Mouse (Mus musculus): Measurements from ENCODE around the gene Dcaf12.

The Dcaf12 gene

DNA sequence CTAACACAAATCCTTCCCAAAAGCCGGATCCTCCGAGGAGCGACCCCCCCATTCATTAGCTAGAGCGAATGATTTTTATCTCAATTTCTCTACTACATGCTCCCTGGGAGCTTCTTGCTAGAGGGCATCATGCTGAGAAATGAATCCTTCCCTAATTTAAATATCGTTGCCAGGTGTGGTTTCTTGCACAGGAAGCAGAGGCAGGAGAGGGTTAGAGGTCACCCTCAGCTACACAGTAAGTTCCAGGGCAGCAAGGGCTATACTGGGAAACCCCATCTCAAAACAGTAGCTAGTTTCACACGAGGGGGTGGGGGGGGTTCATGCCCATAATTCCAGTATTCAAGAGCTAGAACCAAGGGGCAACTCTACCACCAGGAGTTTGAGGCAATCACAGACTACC, 7.3 kb downstream of the Dcaf12 start:
- no peak for DNase-seq

DNA sequence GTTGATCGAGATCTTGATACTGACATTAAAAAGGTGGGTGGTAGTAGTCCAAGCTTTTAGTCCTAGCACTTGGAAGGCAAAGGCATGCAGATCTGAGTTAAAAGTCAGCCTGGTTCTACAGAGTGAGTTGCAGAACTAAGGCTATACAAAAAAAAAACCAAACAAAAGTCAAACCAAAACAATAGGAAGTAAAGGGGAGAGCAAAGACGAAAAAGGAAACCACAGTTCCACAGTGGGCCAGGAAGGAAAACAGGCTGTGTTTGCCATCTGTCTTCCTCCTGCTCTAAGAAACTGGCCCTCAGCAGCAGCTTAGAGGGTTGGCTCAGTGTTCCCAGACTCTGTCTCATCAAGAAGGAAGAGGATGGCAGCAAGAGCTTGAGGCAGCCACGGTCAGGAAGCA, 10.4 kb downstream of the Dcaf12 start:
- peak in 1 of 2 experiments; percentile 27 for DNase-seq

DNA sequence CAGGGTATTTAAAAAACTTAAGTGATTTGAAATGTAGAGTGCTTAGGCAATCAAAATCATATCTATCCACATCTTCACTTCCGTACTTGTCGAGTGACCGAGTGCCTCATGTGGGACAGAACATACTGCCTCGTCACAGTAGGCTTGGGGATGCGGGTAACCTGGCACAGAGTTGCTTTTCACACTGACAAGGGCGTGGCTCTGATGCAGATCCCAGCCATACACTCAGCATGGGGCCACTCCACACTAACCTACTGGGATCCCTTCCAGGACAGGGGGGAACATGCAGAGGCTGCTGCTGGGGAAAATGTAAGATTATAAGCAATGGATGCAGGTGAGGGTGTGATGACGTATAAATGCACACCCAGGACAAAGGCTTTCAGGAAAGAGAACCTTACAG, 11.0 kb downstream of the Dcaf12 start:
- DNase-seq: peak; percentile 15 to 29

DNA sequence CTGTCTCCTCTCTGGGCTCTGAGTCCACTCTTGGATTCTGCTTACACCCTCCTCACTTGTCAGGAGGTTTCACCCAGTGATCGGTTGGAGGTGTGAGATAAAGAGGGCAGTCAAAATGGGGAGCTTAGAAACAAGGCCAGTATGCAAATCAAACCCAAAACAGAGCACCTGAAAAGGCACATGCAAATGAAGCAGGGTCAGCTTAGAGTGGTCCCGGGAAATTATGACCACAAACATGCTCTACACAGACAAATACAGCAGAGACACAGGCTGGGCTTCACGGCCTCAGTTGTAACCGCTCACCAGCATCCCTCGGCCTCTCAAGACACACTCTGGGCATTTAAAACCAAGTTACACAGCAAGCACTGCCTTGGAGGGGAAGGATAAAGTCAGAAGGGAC, 15.7 kb downstream of the Dcaf12 start:
- DNase-seq: no peak

DNA sequence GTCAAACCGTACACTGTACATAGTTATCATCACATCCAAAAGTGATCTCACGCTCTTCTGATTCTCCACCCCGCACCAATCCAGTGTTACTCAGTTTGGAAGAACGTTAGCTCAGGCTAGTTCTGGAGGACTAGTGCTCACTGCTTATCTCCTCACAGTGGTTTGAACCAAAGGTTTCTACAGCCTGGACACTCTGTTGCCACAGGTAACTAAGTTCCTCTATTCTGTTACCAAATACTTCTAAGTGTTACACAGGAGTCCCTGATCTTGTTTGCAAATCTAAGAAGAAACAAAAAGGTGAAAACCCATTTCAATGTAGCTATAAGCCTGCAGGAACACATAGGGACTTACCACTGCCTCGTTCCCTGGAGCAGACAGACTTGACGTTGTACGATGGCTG, 18.7 kb downstream of the Dcaf12 start:
- no peak for DNase-seq

DNA sequence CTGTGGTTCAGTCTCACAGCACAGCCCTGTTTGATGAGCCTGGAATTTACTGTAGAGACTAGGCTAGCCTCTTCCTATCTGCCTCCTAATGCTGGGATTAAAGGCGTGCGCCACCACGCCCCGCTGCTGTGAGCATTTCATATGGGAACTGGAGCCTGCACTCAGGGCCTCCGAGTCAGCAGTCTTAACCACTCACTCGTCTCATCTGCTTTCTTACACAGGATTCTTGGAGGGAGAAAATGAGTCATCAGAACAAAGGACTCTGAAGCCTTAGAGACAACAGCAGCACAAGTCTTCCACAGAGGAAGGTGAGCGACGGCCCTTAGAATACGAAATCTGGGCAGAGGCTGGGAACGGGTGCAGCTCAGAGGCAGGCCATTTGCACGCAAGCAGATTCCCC, 19.2 kb downstream of the Dcaf12 start:
- no peak for DNase-seq

DNA sequence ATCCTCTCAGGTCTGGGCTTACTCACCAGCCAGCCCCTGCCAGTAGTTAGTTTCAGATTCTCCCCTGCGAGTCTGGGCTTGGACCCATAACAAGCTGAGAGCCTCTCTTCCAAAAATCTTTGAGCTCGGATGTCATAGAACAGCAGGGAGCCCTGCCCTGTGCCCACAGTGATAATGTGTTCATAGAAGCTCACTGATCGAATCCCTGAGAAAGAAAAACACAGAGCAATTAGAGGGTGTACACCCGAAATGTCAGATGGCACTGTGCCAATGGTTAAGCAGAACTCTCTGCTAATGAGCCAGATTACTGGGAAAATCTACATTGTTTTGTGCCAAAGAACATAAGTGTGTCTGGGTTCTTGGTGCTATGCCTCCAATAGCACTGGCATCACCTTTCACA, 20.8 kb downstream of the Dcaf12 start:
- peak in 1 of 2 experiments; percentile 16 for DNase-seq

DNA sequence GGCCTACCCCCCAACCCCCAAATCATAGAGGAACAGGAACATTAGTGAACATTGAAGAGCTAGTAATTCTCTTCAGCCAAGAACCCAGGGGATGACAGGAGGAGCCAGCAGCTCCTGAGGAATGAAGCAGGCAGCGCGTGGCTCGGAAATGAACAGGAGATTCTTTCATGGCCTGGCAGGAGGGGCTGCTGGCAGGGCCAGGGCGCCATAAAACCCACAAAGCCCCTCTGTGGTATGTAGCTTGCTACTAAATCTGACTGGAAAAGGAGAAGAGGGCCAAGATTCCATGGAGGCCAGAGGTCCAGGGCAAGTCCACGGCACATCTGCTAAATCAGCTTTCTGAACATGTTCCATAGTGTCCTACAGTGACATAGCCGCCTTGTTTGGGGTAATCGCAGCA, 24.9 kb downstream of the Dcaf12 start:
- DNase-seq: no peak

DNA sequence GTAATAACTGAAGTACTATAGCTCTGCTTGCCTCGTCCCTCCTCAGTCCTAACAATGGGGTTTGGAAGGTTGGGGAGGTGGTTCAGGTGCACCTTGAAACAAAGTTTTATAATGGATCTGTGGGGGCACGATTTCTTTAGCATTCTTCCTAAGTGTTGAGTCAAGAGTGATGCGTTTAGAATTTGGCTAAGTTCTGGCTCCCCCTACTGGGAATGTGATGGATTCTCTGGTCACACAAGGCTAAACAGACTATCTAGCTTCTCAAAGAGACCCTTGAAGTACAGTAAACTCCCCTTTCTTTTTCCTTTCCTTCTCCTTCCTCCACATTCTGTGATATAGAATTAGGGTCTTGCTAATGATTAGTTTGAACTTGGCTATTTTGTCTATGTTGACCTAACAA, 28.3 kb downstream of the Dcaf12 start:
- DNase-seq: peak; percentile 9 to 15

DNA sequence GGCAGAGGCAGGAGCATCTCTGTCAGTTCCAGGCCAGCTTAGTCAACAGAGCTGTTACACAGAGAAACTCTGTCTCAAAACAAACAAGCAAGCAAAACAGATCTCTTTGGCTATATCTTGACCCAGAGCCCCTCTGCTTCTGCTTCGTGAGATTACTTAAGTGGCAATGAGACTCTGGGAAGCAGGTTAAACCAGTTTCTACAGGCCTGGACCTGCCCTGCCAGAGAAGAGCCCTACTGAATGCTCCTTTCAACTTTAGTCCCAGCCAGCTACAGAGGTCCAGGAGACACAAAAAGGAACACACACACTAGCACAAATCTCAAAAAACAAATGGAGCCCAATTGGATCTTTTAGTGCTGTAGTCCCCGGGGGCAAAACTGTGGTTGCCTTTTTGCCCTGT, 30.6 kb downstream of the Dcaf12 start:
- DNase-seq: no peak

DNA sequence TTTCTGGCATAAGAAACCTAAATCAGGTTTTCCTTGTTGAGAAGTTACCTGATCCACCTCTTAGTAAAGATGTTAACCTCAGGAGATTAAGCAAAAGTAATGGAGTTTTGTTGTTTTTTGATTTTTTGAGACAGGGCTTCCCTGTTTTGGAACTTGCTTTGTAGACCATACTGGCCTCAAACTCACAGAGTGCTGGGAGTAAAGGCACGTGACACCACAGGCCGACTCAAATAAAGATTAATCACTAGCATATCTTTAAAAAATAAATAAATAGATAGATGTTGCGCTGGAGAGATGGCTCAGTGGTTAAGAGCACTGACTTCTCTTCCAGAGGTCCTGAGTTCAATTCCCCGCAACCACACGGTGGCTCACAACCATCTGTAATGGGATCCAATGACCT, 38.8 kb downstream of the Dcaf12 start:
- DNase-seq: no peak

DNA sequence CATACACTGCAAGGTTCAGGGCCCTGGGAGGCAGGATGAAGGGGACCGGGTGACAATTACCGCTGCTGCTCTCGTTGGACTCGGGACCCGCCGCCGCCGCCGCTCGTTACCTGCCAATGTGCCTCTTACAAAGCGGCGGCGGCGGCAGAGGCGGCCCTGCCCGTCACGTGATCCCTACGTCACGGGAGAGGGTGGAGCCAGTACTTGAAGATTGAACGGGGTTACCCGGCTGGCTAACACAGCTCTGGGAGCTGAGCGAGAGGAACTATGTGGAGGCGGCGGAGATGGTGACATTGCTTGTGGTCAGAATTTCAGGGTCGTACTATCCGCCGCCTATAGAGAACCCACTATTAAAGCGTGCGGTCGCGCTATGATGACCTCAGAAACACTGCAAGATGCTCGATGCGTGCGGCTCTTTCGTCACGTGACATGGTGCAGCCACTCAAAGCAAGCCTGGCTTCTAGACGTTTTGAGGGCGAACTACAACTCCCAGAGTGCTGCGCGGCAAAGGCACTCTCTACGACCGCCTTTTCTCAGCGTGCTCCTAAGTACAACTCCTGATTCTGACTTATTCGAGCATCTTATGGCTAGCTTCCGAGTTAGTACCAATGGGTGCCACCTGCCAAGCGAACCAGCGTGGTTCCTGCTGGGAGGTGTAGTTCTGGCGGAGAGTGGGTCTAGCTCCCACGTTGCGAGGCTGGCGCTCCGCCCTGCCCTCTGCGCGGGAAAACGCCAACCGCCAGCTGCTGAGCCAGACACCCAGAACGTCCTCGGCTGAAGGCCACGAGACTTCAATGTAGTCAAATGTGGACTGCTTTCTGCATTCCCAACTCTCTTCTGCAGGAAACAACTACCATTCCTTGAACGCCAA, 39.5 kb downstream of the Dcaf12 start, which contains the start of gene Ubap2:
Gene Ubap2, minus strand, starts transcription at position 165 of the 871 bp plus-strand sequence.
- DNase-seq: peak; percentile 96 to 99

DNA sequence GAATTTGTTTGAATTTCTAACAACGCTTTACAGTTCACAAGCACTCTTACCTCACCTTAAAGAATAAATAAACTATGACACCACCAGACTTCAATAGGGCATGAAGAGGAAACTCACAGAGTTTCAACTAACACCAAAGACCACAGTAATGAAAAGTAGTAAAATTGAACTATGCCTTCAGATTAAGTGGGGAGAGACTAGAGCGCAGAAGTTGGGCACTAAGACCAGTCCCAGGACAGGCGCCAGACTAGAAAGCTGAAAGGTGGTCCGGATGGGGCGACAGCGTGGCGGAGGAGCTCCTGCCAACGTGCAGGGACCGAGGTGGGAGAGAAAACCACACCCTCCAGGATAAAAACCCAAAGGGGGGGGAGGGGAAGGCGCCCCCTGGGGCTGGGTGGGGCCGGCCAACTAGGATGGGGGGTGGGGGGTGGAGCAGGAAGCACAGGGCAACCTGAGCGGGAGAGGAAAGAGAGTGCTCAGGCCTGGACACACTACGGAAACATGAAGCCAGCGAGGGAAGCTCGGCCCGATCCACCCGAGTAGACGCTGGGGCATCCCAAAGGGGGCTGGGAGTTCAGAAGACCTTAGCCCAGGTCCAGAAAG, 40.2 kb downstream of the Dcaf12 start:
- DNase-seq: peak; percentile 27 to 45

DNA sequence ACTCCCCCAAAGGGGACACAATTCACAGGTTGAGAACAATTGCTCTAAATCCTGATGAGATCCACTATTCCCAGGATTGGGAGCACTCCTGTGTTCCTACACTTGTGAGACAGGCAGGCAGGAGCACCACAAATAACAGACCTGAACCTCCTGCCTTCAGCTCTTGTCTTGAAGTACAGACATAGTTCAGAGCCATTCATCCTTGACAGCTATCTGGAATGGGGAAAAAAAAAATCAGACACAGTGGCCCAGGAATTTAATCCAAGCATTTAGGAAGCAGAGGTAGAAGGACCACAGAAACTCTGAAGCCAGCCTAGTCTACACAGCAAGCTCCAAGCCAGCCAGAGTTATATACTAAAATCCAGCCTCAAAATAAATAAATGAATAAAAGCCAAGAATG, 46.6 kb downstream of the Dcaf12 start:
- no peak for DNase-seq

DNA sequence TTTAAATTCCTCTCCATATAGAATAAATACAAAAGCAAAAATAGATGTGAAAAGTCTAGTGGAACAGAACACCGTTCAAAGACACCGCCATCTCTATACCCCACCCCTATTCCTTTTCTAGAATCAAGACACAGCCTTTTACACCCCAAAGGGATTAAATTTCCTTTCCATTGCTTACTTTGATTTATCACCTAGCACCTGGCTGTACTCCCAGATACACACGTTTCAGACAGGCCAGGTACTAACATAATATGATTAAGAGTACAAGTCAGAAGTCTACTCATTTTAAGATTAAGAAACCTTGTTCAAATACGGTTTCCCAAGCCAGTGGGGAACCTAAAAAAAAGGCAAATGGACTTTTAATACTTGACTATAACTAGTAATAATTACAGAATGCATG, 48.3 kb downstream of the Dcaf12 start:
- DNase-seq: no peak

DNA sequence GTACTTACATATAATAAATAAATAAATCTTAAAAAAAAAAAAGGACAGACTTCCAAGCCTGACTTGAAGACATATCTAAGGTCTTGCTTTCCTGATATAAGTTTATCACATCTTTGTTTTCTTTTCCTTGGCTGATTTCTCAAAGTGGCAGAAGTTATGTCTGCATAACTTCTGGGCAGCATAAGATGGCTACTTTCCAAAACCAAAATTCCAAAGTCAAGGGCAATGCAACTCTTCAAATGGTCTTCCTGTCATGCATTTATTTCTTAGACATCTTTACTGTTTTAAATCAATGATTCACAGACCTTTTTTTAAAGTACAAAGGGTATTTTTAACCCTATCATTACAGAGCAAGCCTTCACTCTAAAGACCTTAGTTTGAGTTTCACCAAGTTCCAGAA, 54.0 kb downstream of the Dcaf12 start:
- no peak for DNase-seq

DNA sequence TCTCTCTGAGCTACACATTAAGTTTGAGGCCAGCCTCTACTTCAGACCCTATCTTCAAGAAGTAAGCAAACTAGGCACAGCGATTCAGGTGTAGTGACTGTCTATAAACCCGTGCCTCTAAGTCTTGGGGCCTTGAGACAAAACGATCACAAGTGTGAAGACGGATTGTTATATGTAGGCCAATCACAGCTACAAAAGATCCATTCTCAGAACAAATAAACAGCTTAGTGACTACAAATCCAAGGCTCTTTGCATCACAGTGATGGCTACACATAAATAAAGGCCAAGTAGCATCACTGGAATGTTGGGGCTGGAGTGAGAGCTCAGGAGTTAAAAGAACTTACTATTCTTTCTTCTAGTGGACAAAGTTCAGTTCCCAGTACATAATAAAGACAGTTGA, 55.7 kb downstream of the Dcaf12 start:
- no peak for DNase-seq

DNA sequence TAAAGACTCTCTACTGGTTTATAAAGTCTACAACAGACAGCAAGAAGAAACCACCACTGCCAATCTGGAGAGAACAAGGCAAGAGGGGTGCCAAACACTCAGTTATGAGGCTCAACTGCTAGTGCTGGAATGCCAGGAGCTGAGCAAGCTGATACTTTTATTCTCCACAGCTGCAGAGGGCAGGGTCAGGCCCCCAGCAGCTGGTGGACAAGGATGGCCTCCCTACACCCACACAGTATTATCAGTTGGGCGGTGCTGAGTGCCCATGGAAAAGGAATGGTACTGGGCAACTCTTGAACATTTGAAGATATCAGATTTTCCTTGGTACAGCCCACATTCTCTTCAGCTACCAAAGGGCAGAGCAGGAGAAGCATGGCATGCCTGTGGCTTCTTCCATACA, 56.9 kb downstream of the Dcaf12 start:
- no peak for DNase-seq

DNA sequence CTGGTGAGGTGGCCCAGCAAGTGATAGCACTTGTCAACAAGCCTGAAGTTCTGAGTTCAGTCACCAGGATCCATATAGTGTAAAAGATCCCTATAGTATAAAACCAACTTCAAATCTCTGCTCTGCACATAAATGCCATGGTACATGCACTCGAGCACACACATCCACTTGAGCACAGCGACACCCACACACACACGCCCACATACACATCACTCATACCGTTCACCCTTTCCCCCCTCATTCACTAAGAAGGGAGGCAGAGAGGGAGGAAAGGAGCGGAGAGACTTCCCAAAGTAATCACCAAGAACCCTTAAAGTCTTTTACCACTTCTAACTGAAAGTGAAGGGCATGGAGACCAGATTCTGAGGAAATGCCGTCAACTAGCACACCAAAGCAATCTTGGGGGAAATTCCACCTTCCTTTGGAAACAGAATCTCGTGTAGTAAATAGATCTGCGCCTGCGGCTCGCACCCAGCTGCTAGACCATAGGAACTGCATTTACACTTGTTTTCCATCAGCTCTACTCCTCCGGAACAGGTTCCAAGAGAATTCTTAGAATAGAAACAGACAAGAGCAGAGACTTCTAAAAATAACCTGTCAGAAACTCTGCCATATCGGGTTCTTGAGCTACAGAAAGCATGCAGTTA, 59.0 kb downstream of the Dcaf12 start:
- peak in 1 of 2 experiments; percentile 7 for DNase-seq

DNA sequence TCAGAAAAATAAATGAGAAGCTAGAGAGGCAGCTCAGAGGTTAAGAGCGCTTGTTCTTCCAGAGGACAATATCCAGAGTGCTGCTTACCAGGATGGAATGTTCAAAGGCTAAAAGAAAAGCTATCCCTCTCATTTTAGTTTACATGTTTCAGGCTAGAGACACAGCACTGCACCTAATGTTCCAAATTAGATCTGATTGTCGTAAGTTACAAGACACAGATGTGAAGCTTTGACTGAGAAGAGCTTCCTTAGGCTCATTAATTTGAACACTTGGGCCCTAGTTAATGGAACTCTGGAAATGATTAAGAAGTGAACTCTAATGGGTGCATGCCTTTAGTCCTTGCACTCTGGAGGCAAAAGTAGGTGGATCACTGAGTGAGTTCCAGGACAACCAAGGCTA, 60.9 kb downstream of the Dcaf12 start:
- no peak for DNase-seq

DNA sequence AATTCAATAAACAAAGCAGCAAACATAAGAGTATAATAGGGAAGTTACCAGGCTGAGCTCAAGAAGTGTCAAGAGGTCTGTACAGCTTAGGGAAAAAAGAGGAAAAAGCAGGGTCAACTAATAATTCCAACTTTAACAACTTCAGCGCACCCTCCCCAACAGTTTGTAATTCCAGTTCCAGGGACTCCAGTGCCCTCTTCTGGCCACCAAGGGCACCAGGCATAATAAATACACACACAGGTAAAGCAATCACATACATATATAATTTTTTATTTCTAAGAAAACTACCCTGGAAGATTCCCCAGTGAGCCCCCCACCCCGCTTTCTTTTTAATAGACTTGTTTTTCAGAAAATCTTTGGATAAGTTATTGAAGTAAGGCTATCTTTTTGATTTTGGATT, 69.3 kb downstream of the Dcaf12 start:
- DNase-seq: no peak
